Mouse (Mus musculus): ENCODE measurements around the gene Entpd1.

Entpd1 gene

GRCm38 (mm10) chr19:40665778-40666177 is 53.6 kb downstream of the Entpd1 start:
- DNase-seq (ENCODE audit: low spot score in 2 of 2): no peak

GRCm38 (mm10) chr19:40667111-40667510 is 54.9 kb downstream of the Entpd1 start:
- no peak for DNase-seq (ENCODE audit: low spot score in 2 of 2)

- no peak for DNase-seq (ENCODE audit: low spot score in 2 of 2)
Observed at GRCm38 (mm10) chr19:40675329-40675728, 63.2 kb downstream of the Entpd1 start.

GRCm38 (mm10) chr19:40678087-40678486 is 65.9 kb downstream of the Entpd1 start:
- no peak for DNase-seq (ENCODE audit: low spot score in 2 of 2)

GRCm38 (mm10) chr19:40678532-40679307 is 66.6 kb downstream of the Entpd1 start:
- peak in 1 of 2 experiments; percentile 10 for DNase-seq (ENCODE audit: low spot score in 2 of 2)

- DNase-seq (ENCODE audit: low spot score in 2 of 2): no peak
Observed at GRCm38 (mm10) chr19:40679632-40680031, 67.5 kb downstream of the Entpd1 start.

GRCm38 (mm10) chr19:40684124-40684523 is 72.0 kb downstream of the Entpd1 start:
- no peak for DNase-seq (ENCODE audit: low spot score in 2 of 2)

GRCm38 (mm10) chr19:40684566-40684965 is 72.4 kb downstream of the Entpd1 start:
- DNase-seq (ENCODE audit: low spot score in 2 of 2): no peak

GRCm38 (mm10) chr19:40687291-40687927 is 75.2 kb downstream of the Entpd1 start:
- DNase-seq (ENCODE audit: low spot score in 2 of 2): no peak

- no peak for DNase-seq (ENCODE audit: low spot score in 2 of 2)
Observed at GRCm38 (mm10) chr19:40693201-40693600, 81.0 kb downstream of the Entpd1 start.

GRCm38 (mm10) chr19:40696116-40696515 is 84.0 kb downstream of the Entpd1 start:
- no peak for DNase-seq (ENCODE audit: low spot score in 2 of 2)

- no peak for DNase-seq (ENCODE audit: low spot score in 2 of 2)
Observed at GRCm38 (mm10) chr19:40698103-40698853, 86.1 kb downstream of the Entpd1 start.

GRCm38 (mm10) chr19:40699816-40700215 is 87.7 kb downstream of the Entpd1 start:
- DNase-seq (ENCODE audit: low spot score in 2 of 2): no peak

GRCm38 (mm10) chr19:40702406-40702805 is 90.2 kb downstream of the Entpd1 start:
- peak; percentile 84 for DNase-seq (ENCODE audit: low spot score in 2 of 2)

- peak in 1 of 2 experiments; percentile 20 for DNase-seq (ENCODE audit: low spot score in 2 of 2)
Observed at GRCm38 (mm10) chr19:40712889-40713628, 100.9 kb downstream of the Entpd1 start.

GRCm38 (mm10) chr19:40714700-40715099 is 102.5 kb downstream of the Entpd1 start:
- no peak for DNase-seq (ENCODE audit: low spot score in 2 of 2)

GRCm38 (mm10) chr19:40716981-40717380 is 104.8 kb downstream of the Entpd1 start:
- no peak for DNase-seq (ENCODE audit: low spot score in 2 of 2)

- DNase-seq (ENCODE audit: low spot score in 2 of 2): peak in 1 of 2 experiments; percentile 20
Observed at GRCm38 (mm10) chr19:40719439-40720105, 107.4 kb downstream of the Entpd1 start.

GRCm38 (mm10) chr19:40720381-40720780 is 108.2 kb downstream of the Entpd1 start:
- no peak for DNase-seq (ENCODE audit: low spot score in 2 of 2)

- DNase-seq (ENCODE audit: low spot score in 2 of 2): peak; percentile 69 to 72
Observed at GRCm38 (mm10) chr19:40722137-40723038, 110.2 kb downstream of the Entpd1 start.

Measured in right cerebral cortex, adult 2 months (tissue).